Mouse (Mus musculus) stomach, embryonic 15.5 days (tissue): ENCODE data around the gene Rapgef2. TPM values are rescaled to one million over a fixed set of nuclear protein-coding genes. Genes with fewer than 3 reads are reported as not detected.
"Not testable (repeated sequence)": the region's sequence is repeated elsewhere in the genome, so short reads cannot be mapped to it uniquely, and the experiment has no call there.

Experiments
- ATAC-seq: fragments of 200-750 bp; cut with Nextera tagmentation; 2 replicates; pipeline ENCODE4 v1.8.0; 2017; ENCODE audit warnings: low read depth, moderate number of reproducible peaks, moderate TSS enrichment; ENCODE audit not compliant: insufficient read depth, low FRiP score
- H3K27ac ChIP-seq: fragments of 300-500 bp; sonication (generic); 2 replicates; pipeline ENCODE4 v1.5.1; 2015; ENCODE audit warnings: mild to moderate bottlenecking, inconsistent platforms
- H3K27me3 ChIP-seq: fragments of 300-500 bp; sonication (generic); replicated peaks from 2 replicates; pipeline ENCODE4 v1.6.1; 2015; ENCODE audit warnings: inconsistent platforms
- H3K36me3 ChIP-seq: fragments of 300-500 bp; sonication (generic); 2 replicates; pipeline ENCODE4 v1.6.1; 2015; ENCODE audit warnings: inconsistent platforms
- H3K4me1 ChIP-seq: fragments of 300-500 bp; sonication (generic); 2 replicates; pipeline ENCODE4 v1.6.1; 2015; ENCODE audit warnings: inconsistent platforms
- H3K4me2 ChIP-seq: fragments of 300-500 bp; sonication (generic); 2 replicates; pipeline ENCODE4 v1.6.1; 2015; ENCODE audit warnings: mild to moderate bottlenecking, inconsistent platforms
- H3K4me3 ChIP-seq: fragments of 300-500 bp; sonication (generic); replicated peaks from 2 replicates; pipeline ENCODE4 v1.5.1; 2015; ENCODE audit warnings: inconsistent platforms
- H3K9ac ChIP-seq: fragments of 300-500 bp; sonication (generic); 2 replicates; pipeline ENCODE4 v1.6.1; 2015; ENCODE audit warnings: inconsistent platforms
- H3K9me3 ChIP-seq: fragments of 300-500 bp; sonication (generic); 2 replicates; pipeline ENCODE4 v1.6.1; 2016; ENCODE audit warnings: inconsistent platforms
- WGBS: fragments of 180-500 bp; shearing (Covaris S2); methylation state at CpG from one replicate; pipeline ENCODE4 v1.1.7; 2015; 5-methylcytosine and 5-hydroxymethylcytosine counted together
- polyA plus RNA-seq: library from polyadenylated mRNA; unstranded; fragments of >200 nt; fragmentation: Nextera tagmentation; extraction: Ambion mirVana; gene quantifications from 2 replicates; pipeline ENCODE4 v1.2.1, GENCODE M21; 2015

Gene Rapgef2
- polyA plus RNA-seq, 1 experiment from 2014 or later, result 5.6 TPM

GRCm38 (mm10) chr3:79227356-79228088, 58.8 kb downstream of the Rapgef2 start:
- Histone ChIP-seq H3K27ac (no peak overlapping the region), H3K27me3 (no peaks in the 10 kb centered on the region), H3K4me3 (no peak overlapping the region), H3K4me2 (no peak overlapping the region), H3K9me3 (no peaks in the 10 kb centered on the region), H3K36me3 (no peaks in the 10 kb centered on the region), H3K9ac (no peak overlapping the region), H3K4me1 (no peaks in the 10 kb centered on the region)
- ATAC-seq, result no peak
- WGBS, result 85% methylated on average over 17 of the region's 17 CpGs

- H3K9ac ChIP-seq, H3K4me3 ChIP-seq, H3K9me3 ChIP-seq, ATAC-seq, H3K27ac ChIP-seq, H3K4me1 ChIP-seq, H3K27me3 ChIP-seq, H3K36me3 ChIP-seq, H3K4me2 ChIP-seq: not testable (repeated sequence)
- 93% methylated on average over 1 of the region's 1 CpGs for WGBS
Observed at GRCm38 (mm10) chr3:79226807-79227206, 59.5 kb downstream of the Rapgef2 start.

DNA sequence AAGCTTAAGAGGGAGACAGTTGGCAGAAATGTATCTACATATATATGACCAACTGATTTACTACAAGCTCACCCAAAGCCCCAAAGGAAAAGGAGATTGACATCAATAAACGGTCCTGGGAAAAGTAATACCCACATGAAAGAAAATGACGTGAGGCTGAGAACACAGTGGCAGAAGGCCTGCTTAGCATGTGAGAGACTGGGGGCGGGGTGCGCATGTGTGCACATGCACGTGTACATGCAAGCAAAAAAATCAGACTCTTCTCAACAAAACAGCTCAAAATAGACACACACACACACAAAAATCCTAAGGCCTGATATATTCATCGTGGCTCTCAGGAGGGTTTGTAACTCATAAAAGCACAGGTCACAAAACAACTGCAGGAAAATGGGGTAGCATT, 60.4 kb downstream of the Rapgef2 start:
- Histone ChIP-seq H3K9me3 (no peaks in the 10 kb centered on the region), H3K36me3 (no peaks in the 10 kb centered on the region), H3K4me1 (peaks cover 3% of the 10 kb centered on the region), H3K4me3 (no peak overlapping the region), H3K9ac (no peak overlapping the region), H3K27ac (no peak overlapping the region), H3K27me3 (no peaks in the 10 kb centered on the region), H3K4me2 (no peak overlapping the region)
- ATAC-seq, result no peak
- 69% methylated on average over 6 of the region's 6 CpGs for WGBS

- Histone ChIP-seq H3K4me3 (no peak overlapping the region), H3K36me3 (no peaks in the 10 kb centered on the region), H3K9me3 (no peaks in the 10 kb centered on the region), H3K27ac (no peak overlapping the region), H3K9ac (no peak overlapping the region), H3K4me2 (no peak overlapping the region), H3K27me3 (no peaks in the 10 kb centered on the region), H3K4me1 (peaks cover 3% of the 10 kb centered on the region)
- WGBS, result 77% methylated on average over 7 of the region's 7 CpGs
- ATAC-seq, result no peak
Observed at GRCm38 (mm10) chr3:79224352-79224751, 62.0 kb downstream of the Rapgef2 start.

DNA sequence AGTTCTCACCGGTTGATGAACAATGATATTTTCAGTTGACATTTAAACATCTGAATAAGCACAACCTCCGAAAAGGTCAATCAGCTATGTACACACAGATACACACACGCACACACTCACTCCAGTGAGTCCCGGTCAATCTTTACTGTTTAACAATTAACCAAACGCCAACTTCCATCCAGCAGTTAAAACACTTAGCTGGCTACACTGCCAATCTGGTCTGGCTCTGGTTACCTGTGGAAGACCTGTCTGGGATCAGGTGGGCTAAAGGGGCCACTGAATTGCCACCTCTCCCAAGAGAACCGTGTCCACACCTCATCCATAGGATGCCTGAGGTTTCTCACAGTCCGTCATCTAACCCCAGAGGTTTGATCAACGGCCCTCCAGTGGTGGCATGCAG, 63.0 kb downstream of the Rapgef2 start:
- Histone ChIP-seq H3K4me3 (no peak overlapping the region), H3K9me3 (no peaks in the 10 kb centered on the region), H3K9ac (no peak overlapping the region), H3K27ac (no peak overlapping the region), H3K36me3 (no peaks in the 10 kb centered on the region), H3K27me3 (no peaks in the 10 kb centered on the region), H3K4me1 (peaks cover 3% of the 10 kb centered on the region), H3K4me2 (peak overlapping the region; percentile 21; the same call in 1 of the 2 replicates)
- 34% methylated on average over 8 of the region's 8 CpGs for WGBS
- no peak; the same call in 1 of the 2 replicates for ATAC-seq

GRCm38 (mm10) chr3:79222192-79222960, 63.9 kb downstream of the Rapgef2 start:
- H3K4me2 ChIP-seq, result no peak overlapping the region
- 48% methylated on average over 13 of the region's 13 CpGs for WGBS

DNA sequence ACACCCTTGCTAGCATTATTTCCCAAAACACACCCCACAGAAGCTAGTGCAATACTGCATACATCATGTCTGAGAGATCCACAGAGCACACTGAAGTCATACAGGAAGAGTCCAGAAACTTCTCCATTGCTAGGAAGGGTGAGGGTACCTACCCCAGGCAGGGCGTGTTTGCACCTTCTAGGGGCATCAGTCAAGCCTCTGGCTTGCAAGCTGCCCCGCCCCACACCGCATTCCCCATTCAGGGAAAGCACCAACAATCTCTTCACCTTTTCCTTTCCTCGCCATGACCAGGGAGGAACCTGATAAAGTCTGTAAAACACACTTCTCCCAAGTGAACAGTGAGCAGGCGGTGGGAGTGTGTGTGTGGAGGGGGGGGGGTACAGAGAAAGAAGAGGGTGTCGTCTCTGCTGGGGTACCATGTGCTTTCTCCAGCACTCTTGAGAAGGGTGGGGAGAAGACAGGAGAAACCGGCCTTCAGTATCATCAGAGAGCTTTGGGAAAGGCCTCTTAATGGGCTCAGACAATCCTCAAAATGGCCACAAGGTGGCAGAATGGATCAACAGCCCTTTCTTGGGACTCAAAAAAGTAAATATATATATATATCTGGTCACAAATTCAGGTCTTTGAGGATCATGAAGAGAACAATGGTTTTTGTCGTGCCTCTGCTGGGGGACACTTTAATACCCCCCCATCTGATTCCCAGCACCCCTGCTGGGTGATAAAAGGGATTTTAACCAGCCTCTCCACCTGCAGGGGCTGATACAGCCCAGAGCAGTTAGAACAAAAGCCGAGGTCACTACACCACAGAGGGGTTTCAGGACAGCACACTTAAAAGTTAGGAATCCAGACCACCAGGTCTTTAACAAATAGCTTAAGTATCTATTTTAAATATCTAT, 64.8 kb downstream of the Rapgef2 start:
- H3K9ac ChIP-seq, result no peak overlapping the region
- 0 out of 2 replicates have a peak, but pooled peaks have one; percentile 14 for ATAC-seq
- H3K9me3 ChIP-seq, result no peaks in the 10 kb centered on the region
- WGBS, result 40% methylated on average over 9 of the region's 9 CpGs
- H3K4me3 ChIP-seq, result no peak overlapping the region
- H3K27me3 ChIP-seq, result no peaks in the 10 kb centered on the region
- H3K36me3 ChIP-seq, result no peaks in the 10 kb centered on the region
- peaks cover 3% of the 10 kb centered on the region for H3K4me1 ChIP-seq
- no peak overlapping the region for H3K27ac ChIP-seq
- no peak overlapping the region for H3K4me2 ChIP-seq

More at GRCm38 (mm10) chr3:79222192-79222960, 63.9 kb downstream of the Rapgef2 start:
- Histone ChIP-seq H3K9me3 (no peaks in the 10 kb centered on the region), H3K36me3 (no peaks in the 10 kb centered on the region), H3K4me1 (peaks cover 3% of the 10 kb centered on the region), H3K4me3 (no peak overlapping the region), H3K27me3 (no peaks in the 10 kb centered on the region), H3K27ac (no peak overlapping the region), H3K9ac (no peak overlapping the region)
- no peak for ATAC-seq

GRCm38 (mm10) chr3:79219144-79219930, 67.0 kb downstream of the Rapgef2 start:
- ATAC-seq, result peak; percentile 6; the same call in 1 of the 2 replicates
- H3K9ac ChIP-seq, result no peak overlapping the region
- H3K27me3 ChIP-seq, result no peaks in the 10 kb centered on the region
- no peak overlapping the region for H3K4me3 ChIP-seq
- no peaks in the 10 kb centered on the region for H3K9me3 ChIP-seq
- H3K4me2 ChIP-seq, result no peak overlapping the region
- no peak overlapping the region for H3K27ac ChIP-seq
- H3K4me1 ChIP-seq, result peaks cover 3% of the 10 kb centered on the region
- WGBS, result 59% methylated on average over 10 of the region's 10 CpGs
- H3K36me3 ChIP-seq, result no peaks in the 10 kb centered on the region

DNA sequence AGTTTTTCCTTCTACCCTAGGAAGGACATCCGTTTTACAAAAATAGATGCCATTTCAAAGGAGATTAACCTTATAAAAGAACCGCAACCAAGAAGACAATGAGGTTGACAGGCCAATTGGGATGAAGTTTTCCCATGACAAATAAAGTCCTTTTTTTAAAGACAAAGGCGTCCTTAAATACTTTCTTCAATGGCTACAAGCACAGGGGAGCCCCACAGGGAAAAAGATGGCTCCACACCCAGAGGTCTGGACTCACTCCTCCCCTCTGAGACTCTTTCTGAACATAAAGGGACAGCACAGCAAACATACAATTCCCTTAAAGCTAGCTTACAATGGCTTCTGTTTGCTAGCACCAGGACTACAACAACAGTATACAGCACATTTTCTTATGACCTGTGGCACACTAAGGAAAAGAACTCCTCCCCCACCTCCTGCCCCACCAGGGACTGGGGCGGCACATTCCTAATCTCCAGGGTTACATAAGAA, 67.7 kb downstream of the Rapgef2 start:
- Histone ChIP-seq H3K36me3 (no peaks in the 10 kb centered on the region), H3K27me3 (no peaks in the 10 kb centered on the region), H3K4me2 (no peak overlapping the region), H3K9ac (no peak overlapping the region), H3K4me3 (no peak overlapping the region), H3K9me3 (no peaks in the 10 kb centered on the region), H3K4me1 (peaks cover 3% of the 10 kb centered on the region), H3K27ac (no peak overlapping the region)
- 53% methylated on average over 4 of the region's 4 CpGs for WGBS
- peak; percentile 49; the same call in 1 of the 2 replicates for ATAC-seq

- Histone ChIP-seq H3K4me2 (no peak overlapping the region), H3K36me3 (no peaks in the 10 kb centered on the region), H3K4me1 (no peaks in the 10 kb centered on the region), H3K9ac (no peak overlapping the region), H3K9me3 (no peaks in the 10 kb centered on the region), H3K27ac (no peak overlapping the region), H3K4me3 (no peak overlapping the region), H3K27me3 (no peaks in the 10 kb centered on the region)
- ATAC-seq, result no peak
- WGBS, result 57% methylated on average over 5 of the region's 5 CpGs
Observed at GRCm38 (mm10) chr3:79210243-79210642, 76.1 kb downstream of the Rapgef2 start.

DNA sequence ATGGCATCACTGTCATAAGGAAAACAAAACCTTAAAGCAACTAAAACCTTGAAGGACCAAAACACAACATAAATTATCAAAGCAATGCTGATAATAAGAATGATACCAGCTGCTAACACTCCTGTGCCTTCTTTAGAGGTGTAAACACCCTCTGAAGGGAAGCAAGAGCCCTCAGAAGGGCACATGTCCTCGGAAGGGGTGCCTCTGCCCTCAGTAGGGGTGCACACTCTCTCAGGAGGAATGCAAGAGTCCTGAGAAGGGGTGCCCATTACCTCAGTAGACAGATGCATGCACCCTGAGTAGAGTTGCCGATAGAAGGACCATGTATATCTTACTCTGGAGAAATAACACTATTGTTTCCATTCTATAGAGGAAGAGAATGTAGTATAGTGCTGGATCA, 79.1 kb downstream of the Rapgef2 start:
- Histone ChIP-seq H3K4me2 (no peak overlapping the region), H3K9me3 (no peaks in the 10 kb centered on the region), H3K36me3 (no peaks in the 10 kb centered on the region), H3K27me3 (no peaks in the 10 kb centered on the region), H3K4me3 (no peak overlapping the region), H3K27ac (no peak overlapping the region), H3K9ac (no peak overlapping the region), H3K4me1 (peaks cover 7% of the 10 kb centered on the region)
- 85% methylated on average over 2 of the region's 2 CpGs for WGBS
- no peak for ATAC-seq
